Mouse (Mus musculus): ENCODE measurements at regions not wholly inside any gene's neighbourhood (a gene's known extent, or its start where the extent isn't known, plus 50 kb on each side); places are given as distances from the start of the nearest gene placed in this dataset.
A peak's percentile ranks its signal among the peaks of the same experiment; 100 is the strongest.

GRCm38 (mm10) chr12:93549900-93550299, 1700.9 kb upstream of the Sel1l start:
- Histone ChIP-seq H3K36me3 (replicated peaks; ENCODE audit: insufficient read depth, low read length) (no peaks in the 10 kb centered on the region), H3K27me3 (ENCODE audit: insufficient read depth, low read length) (no peaks in the 10 kb centered on the region), H3K9ac (replicated peaks) (no peak overlapping the region), H3K4me1 (ENCODE audit: insufficient read depth) (no peaks in the 10 kb centered on the region), H3K9me3 (ENCODE audit: low read length) (no peaks in the 10 kb centered on the region), H3K27ac (ENCODE audit: low read depth) (no peak overlapping the region), H3K4me3 (ENCODE audit: low read depth, low read length) (no peak overlapping the region), H3K4me2 (ENCODE audit: low read depth, low read length) (no peak overlapping the region)
- DNase-seq = no peak
- TF ChIP-seq CTCF (IDR thresholded peaks at IDR 0.05; ENCODE audit: low read depth) = peak; percentile 53
- no peak for TF ChIP-seq EP300 (IDR thresholded peaks at IDR 0.05; ENCODE audit: low read depth)
- ATAC-seq = no peak
- WGBS (ENCODE audit: insufficient replicate concordance) = 35% methylated on average over 4 of the region's 4 CpGs

- H3K36me3 ChIP-seq (replicated peaks; ENCODE audit: insufficient read depth, low read length) = no peaks in the 10 kb centered on the region
- ATAC-seq (no peak), DNase-seq (no peak)
- no peaks in the 10 kb centered on the region for H3K4me1 ChIP-seq (ENCODE audit: insufficient read depth)
- no peak overlapping the region for H3K4me2 ChIP-seq (ENCODE audit: low read depth, low read length)
- no peak for TF ChIP-seq EP300 (IDR thresholded peaks at IDR 0.05; ENCODE audit: low read depth)
- TF ChIP-seq CTCF (IDR thresholded peaks at IDR 0.05; ENCODE audit: low read depth) = no peak
- H3K27ac ChIP-seq (ENCODE audit: low read depth) = no peak overlapping the region
- no peaks in the 10 kb centered on the region for H3K9me3 ChIP-seq (ENCODE audit: low read length)
- 67% methylated on average over 2 of the region's 2 CpGs for WGBS (ENCODE audit: insufficient replicate concordance)
- H3K4me3 ChIP-seq (ENCODE audit: low read depth, low read length) = no peak overlapping the region
- no peak overlapping the region for H3K9ac ChIP-seq (replicated peaks)
- H3K27me3 ChIP-seq (ENCODE audit: insufficient read depth, low read length) = no peaks in the 10 kb centered on the region
Measured at GRCm38 (mm10) chr12:93523465-93523864, 1674.5 kb upstream of the Sel1l start.

- Histone ChIP-seq H3K27ac (ENCODE audit: low read depth) (no peak overlapping the region), H3K4me3 (ENCODE audit: low read depth, low read length) (no peak overlapping the region), H3K9me3 (ENCODE audit: low read length) (no peaks in the 10 kb centered on the region), H3K36me3 (replicated peaks; ENCODE audit: insufficient read depth, low read length) (no peaks in the 10 kb centered on the region), H3K4me2 (ENCODE audit: low read depth, low read length) (no peak overlapping the region), H3K9ac (replicated peaks) (no peak overlapping the region), H3K27me3 (ENCODE audit: insufficient read depth, low read length) (no peaks in the 10 kb centered on the region), H3K4me1 (ENCODE audit: insufficient read depth) (no peaks in the 10 kb centered on the region)
- TF ChIP-seq CTCF (IDR thresholded peaks at IDR 0.05; ENCODE audit: low read depth) (no peak), EP300 (IDR thresholded peaks at IDR 0.05; ENCODE audit: low read depth) (no peak)
- ATAC-seq (no peak), DNase-seq (no peak)
- 42% methylated on average over 1 of the region's 1 CpGs for WGBS (ENCODE audit: insufficient replicate concordance)
Measured at GRCm38 (mm10) chr12:93486381-93486780, 1637.4 kb upstream of the Sel1l start.

GRCm38 (mm10) chr12:93462106-93462505, 1613.1 kb upstream of the Sel1l start:
- ATAC-seq (no peak), DNase-seq (no peak)
- no peak for TF ChIP-seq CTCF (IDR thresholded peaks at IDR 0.05; ENCODE audit: low read depth)
- TF ChIP-seq EP300 (IDR thresholded peaks at IDR 0.05; ENCODE audit: low read depth) = no peak
- Histone ChIP-seq H3K27me3 (ENCODE audit: insufficient read depth, low read length) (no peaks in the 10 kb centered on the region), H3K27ac (ENCODE audit: low read depth) (no peak overlapping the region), H3K4me2 (ENCODE audit: low read depth, low read length) (no peak overlapping the region), H3K4me1 (ENCODE audit: insufficient read depth) (no peaks in the 10 kb centered on the region), H3K4me3 (ENCODE audit: low read depth, low read length) (no peak overlapping the region), H3K36me3 (replicated peaks; ENCODE audit: insufficient read depth, low read length) (no peaks in the 10 kb centered on the region), H3K9ac (replicated peaks) (no peak overlapping the region), H3K9me3 (ENCODE audit: low read length) (no peaks in the 10 kb centered on the region)

- no peak for ATAC-seq
Measured at GRCm38 (mm10) chr12:93449436-93449835, 1600.5 kb upstream of the Sel1l start.

GRCm38 (mm10) chr12:93429218-93429617, 1580.3 kb upstream of the Sel1l start:
- Histone ChIP-seq H3K27me3 (ENCODE audit: insufficient read depth, low read length) (no peaks in the 10 kb centered on the region), H3K9me3 (ENCODE audit: low read length) (no peaks in the 10 kb centered on the region), H3K4me3 (ENCODE audit: low read depth, low read length) (no peak overlapping the region), H3K36me3 (replicated peaks; ENCODE audit: insufficient read depth, low read length) (no peaks in the 10 kb centered on the region), H3K4me1 (ENCODE audit: insufficient read depth) (no peaks in the 10 kb centered on the region), H3K4me2 (ENCODE audit: low read depth, low read length) (no peak overlapping the region), H3K27ac (ENCODE audit: low read depth) (no peak overlapping the region), H3K9ac (replicated peaks) (no peak overlapping the region)
- DNase-seq (no peak), ATAC-seq (no peak)
- no peak for TF ChIP-seq EP300 (IDR thresholded peaks at IDR 0.05; ENCODE audit: low read depth)
- TF ChIP-seq CTCF (IDR thresholded peaks at IDR 0.05; ENCODE audit: low read depth) = no peak

More at GRCm38 (mm10) chr12:93449436-93449835, 1600.5 kb upstream of the Sel1l start:
- TF ChIP-seq EP300 (IDR thresholded peaks at IDR 0.05; ENCODE audit: low read depth) (no peak), CTCF (IDR thresholded peaks at IDR 0.05; ENCODE audit: low read depth) (no peak)
- Histone ChIP-seq H3K9ac (replicated peaks) (no peak overlapping the region), H3K27me3 (ENCODE audit: insufficient read depth, low read length) (no peaks in the 10 kb centered on the region), H3K4me2 (ENCODE audit: low read depth, low read length) (no peak overlapping the region), H3K4me1 (ENCODE audit: insufficient read depth) (no peaks in the 10 kb centered on the region), H3K4me3 (ENCODE audit: low read depth, low read length) (no peak overlapping the region), H3K36me3 (replicated peaks; ENCODE audit: insufficient read depth, low read length) (no peaks in the 10 kb centered on the region), H3K9me3 (ENCODE audit: low read length) (no peaks in the 10 kb centered on the region), H3K27ac (ENCODE audit: low read depth) (no peak overlapping the region)
- WGBS (ENCODE audit: insufficient replicate concordance) = 73% methylated on average over 2 of the region's 2 CpGs
- no peak for DNase-seq

- WGBS (ENCODE audit: insufficient replicate concordance) = 86% methylated on average over 2 of the region's 2 CpGs
- DNase-seq (no peak), ATAC-seq (no peak)
- no peak overlapping the region for H3K27ac ChIP-seq (ENCODE audit: low read depth)
- no peak overlapping the region for H3K9ac ChIP-seq (replicated peaks)
- H3K27me3 ChIP-seq (ENCODE audit: insufficient read depth, low read length) = no peaks in the 10 kb centered on the region
- no peaks in the 10 kb centered on the region for H3K36me3 ChIP-seq (replicated peaks; ENCODE audit: insufficient read depth, low read length)
- no peak overlapping the region for H3K4me3 ChIP-seq (ENCODE audit: low read depth, low read length)
- no peak overlapping the region for H3K4me2 ChIP-seq (ENCODE audit: low read depth, low read length)
- TF ChIP-seq EP300 (IDR thresholded peaks at IDR 0.05; ENCODE audit: low read depth) (no peak), CTCF (IDR thresholded peaks at IDR 0.05; ENCODE audit: low read depth) (no peak)
- no peaks in the 10 kb centered on the region for H3K4me1 ChIP-seq (ENCODE audit: insufficient read depth)
- H3K9me3 ChIP-seq (ENCODE audit: low read length) = no peaks in the 10 kb centered on the region
Measured at GRCm38 (mm10) chr12:93427988-93428387, 1579.0 kb upstream of the Sel1l start.

Measured in liver, postnatal 0 days (tissue).